Mouse (Mus musculus): Measurements from ENCODE around the gene Defb10. TPM values are rescaled to one million over a fixed set of nuclear protein-coding genes. Genes with fewer than 3 reads are reported as not detected.

Gene Defb10
- total RNA-seq (2023): not detected

DNA sequence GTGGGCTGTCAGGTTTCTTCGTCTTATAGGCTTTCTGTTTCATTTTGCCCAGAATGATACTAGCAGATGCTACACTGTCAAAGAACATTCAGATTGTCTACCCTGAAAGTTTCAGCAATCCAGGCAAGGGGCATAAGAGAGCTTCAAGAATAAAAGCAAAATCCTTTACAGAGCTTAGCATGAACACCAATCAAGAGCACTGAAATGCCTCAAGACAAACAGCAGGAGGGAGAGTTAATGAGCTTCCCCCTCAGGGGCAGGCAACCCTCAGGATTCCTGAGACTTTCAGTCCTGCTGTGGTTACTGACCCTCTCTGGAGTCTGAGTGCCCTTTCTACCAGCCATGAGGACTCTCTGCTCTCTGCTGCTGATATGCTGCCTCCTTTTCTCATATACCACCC is at the start of gene Defb10:
Gene Defb10 (plus strand): TSS at position 316 of the 400 bp plus-strand sequence.

DNA sequence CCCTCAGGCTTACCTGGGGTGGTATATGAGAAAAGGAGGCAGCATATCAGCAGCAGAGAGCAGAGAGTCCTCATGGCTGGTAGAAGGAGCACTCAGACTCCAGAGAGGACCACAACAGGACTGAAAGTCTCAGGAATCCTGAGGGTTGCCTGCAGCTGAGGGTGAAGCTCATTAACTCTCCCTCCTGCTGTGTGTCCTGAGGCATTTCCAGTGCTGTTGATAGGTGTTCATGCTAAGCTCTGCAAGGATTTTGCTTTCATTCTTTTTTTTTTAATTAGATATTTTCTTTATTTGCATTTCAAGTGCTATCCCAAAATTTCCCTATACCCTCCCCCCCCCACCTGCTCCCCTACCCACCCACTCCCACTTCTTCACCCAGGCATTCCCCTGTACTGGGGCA is 26.6 kb downstream of the Defb10 start, which contains the start of gene Defb9:
Gene Defb9 (minus strand): TSS at position 101 of the 400 bp plus-strand sequence.

GRCm38 (mm10) chr8:21906290-21906689 is 47.6 kb downstream of the Defb10 start, which contains the start of gene Defb11:
Gene Defb11 (minus strand): TSS chr8:21906412.

Other genes starting within 250 kb of the Defb10 start
- not detected for gene Defa26, start 240.7 kb upstream of the Defb10 start, total RNA-seq (2023)
- gene Defa17, start 203.1 kb upstream of the Defb10 start, total RNA-seq (2023): not detected
- not detected for gene Defa34, start 193.1 kb upstream of the Defb10 start, total RNA-seq (2023)
- gene AY761184, start 155.3 kb upstream of the Defb10 start, total RNA-seq (2023): not detected
- gene Defa24, start 124.4 kb upstream of the Defb10 start, total RNA-seq (2023): not detected
- gene Defb50, start 35.4 kb upstream of the Defb10 start, total RNA-seq (2023): not detected
- not detected for gene Defb2, start 19.0 kb upstream of the Defb10 start, total RNA-seq (2023)
- not detected for gene Defb9, start 26.5 kb downstream of the Defb10 start, total RNA-seq (2023)
- gene Defb11, start 47.5 kb downstream of the Defb10 start, total RNA-seq (2023): not detected
- gene Defb15, start 73.8 kb downstream of the Defb10 start, total RNA-seq (2023): not detected
- gene Defb35, start 79.5 kb downstream of the Defb10 start, total RNA-seq (2023): not detected
- not detected for gene Defb13, start 87.9 kb downstream of the Defb10 start, total RNA-seq (2023)
- gene Fam90a1a, start 99.8 kb downstream of the Defb10 start, total RNA-seq (2023): not detected
- gene Ccdc70, start 110.9 kb downstream of the Defb10 start, total RNA-seq (2023): not detected
- 1 to 10 TPM; 1.1 to 3.2 TPM for gene Atp7b, start 201.4 kb downstream of the Defb10 start, total RNA-seq (2023)
- 1 to 10 TPM; 6.8 to 7.3 TPM for gene Alg11, start 201.8 kb downstream of the Defb10 start, total RNA-seq (2023)

All from neutrophil, adult 59 days (primary cell).